Mouse (Mus musculus) heart, adult 2 months (tissue): ENCODE measurements around the gene Ccdc9. TPM values are rescaled to one million over a fixed set of nuclear protein-coding genes. Genes with fewer than 3 reads are reported as not detected.

Source experiments
- DNase-seq, 2 experiments: peaks; one replicate each; pipeline ENCODE4 v3.0.0; 2021
- H3K27ac ChIP-seq: fragments of 200-600 bp; 2 replicates; pipeline ENCODE4 v1.8.1; 2022
- H3K27me3 ChIP-seq: fragments of 200-500 bp; 2 replicates; pipeline ENCODE4 v1.6.1; 2012; ENCODE audit warnings: mild to moderate bottlenecking, low read length, inconsistent platforms, mixed read lengths; ENCODE audit not compliant: control insufficient read depth, insufficient read depth
- H3K36me3 ChIP-seq: fragments of 200-500 bp; 2 replicates; pipeline ENCODE4 v1.6.1; 2012; ENCODE audit warnings: low read length, inconsistent platforms; ENCODE audit not compliant: control insufficient read depth, insufficient read depth
- H3K4me1 ChIP-seq: fragments of 200-500 bp; 2 replicates; pipeline ENCODE4 v1.6.1; 2011; ENCODE audit warnings: low read length; ENCODE audit not compliant: control insufficient read depth, insufficient read depth
- H3K4me3 ChIP-seq: fragments of 200-600 bp; 2 replicates; pipeline ENCODE4 v1.8.1; 2022
- H3K79me2 ChIP-seq: fragments of 200-500 bp; replicated peaks from 2 replicates; pipeline ENCODE4 v1.6.1; 2012; ENCODE audit warnings: mild to moderate bottlenecking, inconsistent platforms, low read length, moderate library complexity, mixed read lengths; ENCODE audit not compliant: control insufficient read depth, insufficient read depth
- H3K9ac ChIP-seq: fragments of 200-500 bp; 2 replicates; pipeline ENCODE4 v1.6.1; 2012; ENCODE audit warnings: low read depth, mild to moderate bottlenecking, control low read depth, inconsistent platforms, low read length, mixed read lengths
- CTCF ChIP-seq: fragments of 200-600 bp; IDR thresholded peaks from 2 replicates; pipeline ENCODE4 v1.8.1; 2022; ENCODE audit warnings: antibody characterized with exemption, mild to moderate bottlenecking, moderate library complexity
- EP300 ChIP-seq: fragments of 200-500 bp; IDR thresholded peaks from 2 replicates; pipeline ENCODE4 v1.6.1; 2011; ENCODE audit warnings: low read depth, low read length, control low read depth; ENCODE audit not compliant: insufficient read depth
- POLR2A ChIP-seq: fragments of 200-500 bp; IDR thresholded peaks from 2 replicates; pipeline ENCODE4 v1.6.1; 2011; ENCODE audit warnings: mild to moderate bottlenecking, low read depth, low read length, control low read depth; ENCODE audit not compliant: insufficient read depth
- WGBS: fragments of 180-500 bp; shearing (Covaris S2); methylation state at CpG from one replicate; pipeline ENCODE4 v1.1.7; 2018; 5-methylcytosine and 5-hydroxymethylcytosine counted together
- intact Hi-C: fragments of 180-260 bp; cut with DNase I; formaldehyde crosslinking; loops from one replicate; pipeline ENCODE4 v1.15.1; 2025
- long read RNA-seq: library from polyadenylated mRNA; stranded (forward); transcript quantifications from one replicate; pipeline ENCODE4 v2.0.0, GENCODE M21; 2021
- polyA plus RNA-seq: library from polyadenylated mRNA; depleted of rRNA; stranded (reverse); fragments of >200 nt; gene quantifications from 2 replicates; pipeline ENCODE4 v1.2.3, GENCODE M21; 2012; rRNA removed
- total RNA-seq, 2 experiments: library from RNA; stranded (reverse); gene quantifications; 2 replicates each; pipeline ENCODE4 v1.2.3; 2021

Gene Ccdc9
- total RNA-seq (10 to 100 TPM; 33.1 to 46.7 TPM), polyA plus RNA-seq (21.8 and 22.1 TPM in 2 replicates)
- long read RNA-seq, partial matches to known transcripts = 6 of 15 reads
- long read RNA-seq, other reads (novel, unspliced or antisense) = 9 of 15 reads

- Histone ChIP-seq H3K27ac (peak within 1 kb of the TSS; percentile 99), H3K9ac (peak within 1 kb of the TSS; percentile 85), H3K27me3 (no peaks in the 10 kb centered on the region), H3K4me3 (peak within 1 kb of the TSS; percentile 84), H3K4me1 (peaks cover 1% of the 10 kb centered on the region; the same call in 1 of the 2 replicates), H3K79me2 (no peaks in the 10 kb centered on the region), H3K36me3 (no peaks in the 10 kb centered on the region)
- peak; percentile 99 to 100 for DNase-seq
- TF ChIP-seq CTCF (no peak), EP300 (peak; percentile 42; the same call in 1 of the 2 replicates), POLR2A (peak; percentile 54; the same call in 1 of the 2 replicates)
- WGBS = 1% methylated on average over 63 of the region's 70 CpGs
- intact Hi-C loops = loop anchor here (10.0 kb wide), 1 partner anchor 341 kb away; the partner anchor contains the start of gene Nop53
Observed at GRCm38 (mm10) chr7:16286026-16286961, at the start of gene Ccdc9. Gene Ccdc9, minus strand, starts transcription at chr7:16286795.

- Histone ChIP-seq H3K79me2 (no peaks in the 10 kb centered on the region), H3K27ac (no peak overlapping the region), H3K27me3 (no peaks in the 10 kb centered on the region), H3K36me3 (no peaks in the 10 kb centered on the region), H3K4me1 (peaks cover 4% of the 10 kb centered on the region), H3K9ac (no peak overlapping the region), H3K4me3 (no peak overlapping the region)
- DNase-seq = peak in 1 of 2 experiments; percentile 15
- no peak for TF ChIP-seq POLR2A
- no peak for TF ChIP-seq CTCF
- intact Hi-C loops = no loop called here
- 84% methylated on average over 3 of the region's 3 CpGs for WGBS
Observed at GRCm38 (mm10) chr7:16329146-16329545, 42.6 kb upstream of the Ccdc9 start.

GRCm38 (mm10) chr7:16326607-16326971 lies 40.0 kb upstream of the Ccdc9 start:
- no peaks in the 10 kb centered on the region for H3K36me3 ChIP-seq
- peak in 1 of 2 experiments; percentile 20 for DNase-seq
- no peak overlapping the region for H3K9ac ChIP-seq
- TF ChIP-seq POLR2A (no peak), CTCF (no peak), EP300 (no peak)
- no peaks in the 10 kb centered on the region for H3K27me3 ChIP-seq
- no peak overlapping the region for H3K4me3 ChIP-seq
- H3K27ac ChIP-seq = no peak overlapping the region; the same call in 1 of the 2 replicates
- intact Hi-C loops = loop anchor here (1.0 to 2.0 kb wide), 3 partner anchors 32 to 134 kb away; no protein-coding TSS in a partner anchor
- 97% methylated on average over 2 of the region's 2 CpGs for WGBS
- H3K4me1 ChIP-seq = peaks cover 4% of the 10 kb centered on the region
- no peaks in the 10 kb centered on the region for H3K79me2 ChIP-seq

- peaks cover 4% of the 10 kb centered on the region for H3K4me1 ChIP-seq
- peak overlapping the region; percentile 12; the same call in 1 of the 2 replicates for H3K4me3 ChIP-seq
- no peaks in the 10 kb centered on the region for H3K27me3 ChIP-seq
- H3K79me2 ChIP-seq = no peaks in the 10 kb centered on the region
- H3K9ac ChIP-seq = peak overlapping the region; percentile 52
- TF ChIP-seq EP300 (peak; percentile 91), POLR2A (0 out of 2 replicates have a peak, but pooled peaks have one; percentile 17), CTCF (peak; percentile 87)
- peak overlapping the region; percentile 91 for H3K27ac ChIP-seq
- 15% methylated on average over 8 of the region's 8 CpGs for WGBS
- intact Hi-C loops = loop anchor here (1.0 to 2.0 kb wide), 3 partner anchors 32 to 133 kb away; no protein-coding TSS in a partner anchor
- DNase-seq = peak; percentile 69 to 81
- no peaks in the 10 kb centered on the region for H3K36me3 ChIP-seq
Observed at GRCm38 (mm10) chr7:16325920-16326606, 39.5 kb upstream of the Ccdc9 start.

- no peak overlapping the region for H3K9ac ChIP-seq
- H3K4me1 ChIP-seq = peaks cover 4% of the 10 kb centered on the region
- no peaks in the 10 kb centered on the region for H3K36me3 ChIP-seq
- no peaks in the 10 kb centered on the region for H3K79me2 ChIP-seq
- TF ChIP-seq CTCF (no peak), EP300 (no peak), POLR2A (no peak)
- H3K27me3 ChIP-seq = no peaks in the 10 kb centered on the region
- intact Hi-C loops = no loop called here
- 80% methylated on average over 7 of the region's 7 CpGs for WGBS
- no peak for DNase-seq
- H3K4me3 ChIP-seq = no peak overlapping the region
- no peak overlapping the region for H3K27ac ChIP-seq
Observed at GRCm38 (mm10) chr7:16324661-16325060, 38.1 kb upstream of the Ccdc9 start.
